Mouse (Mus musculus) spleen, postnatal 14 days (tissue): ENCODE data around the gene Gltpd2.
"Not testable (repeated sequence)": the region's sequence is repeated elsewhere in the genome, so short reads cannot be mapped to it uniquely, and the experiment has no call there.

Source experiments
- DNase-seq, 2 experiments: peaks; one replicate each; pipeline ENCODE4 v3.0.0; 2021 to 2022; ENCODE audit warnings: low spot score in 2 of 2

The Gltpd2 gene

DNA sequence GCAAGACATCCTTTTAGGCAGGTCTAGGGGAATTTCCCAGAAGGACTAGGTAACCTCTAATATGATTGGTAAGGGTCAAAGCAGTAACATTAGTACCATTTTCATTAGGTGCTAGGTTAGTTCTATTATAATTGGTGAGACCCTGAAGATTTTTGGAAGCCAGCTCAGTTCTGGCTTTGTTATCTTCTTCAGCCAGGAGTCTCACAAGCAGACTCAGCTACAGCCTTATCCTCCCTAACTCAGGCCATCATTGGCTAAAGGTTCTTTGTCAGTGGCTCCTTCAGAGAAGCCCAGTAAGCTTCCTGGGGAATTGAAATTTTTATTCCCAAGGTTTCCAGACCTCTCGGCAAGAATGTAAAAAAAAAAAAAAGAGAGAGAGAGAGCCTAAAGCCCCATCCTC lies 560 bp upstream of the Gltpd2 start:
- no peak for DNase-seq

DNA sequence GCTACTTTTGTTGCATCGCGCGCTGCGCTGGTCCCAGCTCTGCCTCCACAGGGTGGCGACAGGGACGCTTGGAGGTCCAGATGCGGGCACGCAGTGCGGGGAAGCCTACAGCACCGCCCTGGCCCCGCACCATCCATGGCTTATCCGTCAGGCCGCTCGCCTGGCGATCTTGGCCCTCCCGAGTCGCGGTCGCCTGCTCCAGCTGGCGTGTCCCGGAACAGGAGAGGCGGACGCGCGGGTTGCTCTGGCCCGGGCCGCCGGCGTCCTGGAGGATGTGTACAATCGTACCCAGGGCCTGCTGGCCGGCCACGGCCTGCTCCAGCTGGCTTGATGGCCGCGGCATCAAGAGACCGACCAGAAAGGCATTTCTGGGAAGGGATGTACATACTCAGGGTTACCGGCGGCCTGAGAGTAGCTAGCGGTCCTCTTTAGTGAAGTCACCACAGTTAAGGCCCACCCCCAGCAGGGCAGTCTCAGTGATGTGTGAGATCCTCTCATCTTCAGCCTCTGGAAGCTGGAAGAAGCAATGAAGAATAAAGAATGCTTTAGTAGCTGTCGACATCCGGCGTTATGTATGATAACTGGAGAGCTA lies 1.3 kb downstream of the Gltpd2 start:
- DNase-seq = no peak

DNA sequence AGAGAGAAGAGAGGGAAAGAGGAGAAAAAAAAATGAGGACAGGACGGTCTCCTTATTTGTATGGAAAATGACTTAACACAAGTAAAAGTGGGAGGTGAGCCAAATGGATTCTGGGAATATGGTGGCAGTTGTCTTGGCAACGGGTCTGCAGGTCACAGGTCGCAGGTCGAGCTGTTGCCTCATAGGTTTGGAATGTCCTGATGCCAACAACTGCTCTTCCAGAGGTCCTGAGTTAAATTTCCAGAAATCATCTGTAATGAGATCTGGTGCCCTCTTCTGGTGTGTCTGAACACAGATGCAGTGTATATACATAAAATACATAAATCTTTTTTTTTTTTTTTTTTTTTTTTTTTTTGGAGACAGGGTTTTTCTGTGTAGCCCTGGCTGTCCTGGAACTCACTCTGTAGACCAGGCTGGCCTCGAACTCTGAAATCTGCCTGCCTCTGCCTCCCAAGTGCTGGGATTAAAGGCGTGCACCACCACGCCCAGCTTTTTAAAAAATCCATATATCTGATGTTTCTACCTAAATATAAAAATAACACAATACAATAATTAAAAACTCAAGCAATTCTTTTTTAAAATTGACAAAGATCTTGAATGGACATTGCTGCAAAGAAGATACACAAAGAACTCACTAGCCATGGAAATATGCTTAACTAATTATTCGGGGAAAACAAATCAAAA lies 4.5 kb downstream of the Gltpd2 start:
- not testable (repeated sequence) for DNase-seq

DNA sequence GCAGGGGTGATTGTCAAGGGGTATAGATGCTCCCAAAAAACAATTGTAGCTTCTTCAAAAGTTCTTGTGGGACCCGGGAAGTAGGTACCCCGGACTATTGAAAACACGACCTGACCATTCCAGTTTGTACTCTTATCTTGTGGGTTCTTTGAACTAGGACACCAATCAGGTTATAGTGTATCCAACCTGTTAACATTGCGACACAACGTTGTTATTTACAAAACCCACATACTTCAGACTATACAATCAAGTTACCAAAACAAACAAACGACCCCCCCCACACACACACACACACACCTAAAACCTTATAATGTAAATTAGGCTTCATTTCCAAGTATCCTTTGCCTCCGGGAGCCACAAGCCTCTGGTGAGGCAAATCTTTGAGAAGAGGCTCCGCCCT lies 5.8 kb downstream of the Gltpd2 start:
- DNase-seq = no peak

DNA sequence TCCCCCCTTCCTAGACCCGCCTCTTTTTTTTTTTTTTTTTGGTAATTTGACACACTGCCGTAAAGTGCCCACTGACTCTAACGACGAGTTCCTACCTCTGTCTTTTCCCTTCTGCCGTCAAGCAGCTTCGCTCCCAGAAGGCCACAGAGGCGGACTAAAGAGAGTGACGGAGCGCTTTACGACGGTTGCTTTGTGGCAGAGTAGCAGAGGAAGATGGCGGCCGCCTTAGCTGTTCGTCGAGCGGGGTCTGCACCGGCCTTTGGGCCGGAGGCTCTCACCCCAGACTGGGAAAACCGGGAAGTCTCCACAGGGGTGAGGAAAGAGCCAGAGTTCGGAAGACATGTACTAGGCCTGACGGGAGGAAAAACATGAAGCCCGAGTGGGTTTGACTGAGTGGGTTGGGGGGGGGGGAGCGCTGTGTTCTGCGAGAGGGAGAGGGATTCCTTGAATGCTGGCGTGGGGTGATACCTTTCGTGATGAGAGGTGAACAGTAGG lies 6.2 kb downstream of the Gltpd2 start, which contains the start of gene Psmb6:
TSS of gene Psmb6 (plus strand) at position 184 of the 495 bp plus-strand sequence.
- peak; percentile 70 to 82 for DNase-seq

DNA sequence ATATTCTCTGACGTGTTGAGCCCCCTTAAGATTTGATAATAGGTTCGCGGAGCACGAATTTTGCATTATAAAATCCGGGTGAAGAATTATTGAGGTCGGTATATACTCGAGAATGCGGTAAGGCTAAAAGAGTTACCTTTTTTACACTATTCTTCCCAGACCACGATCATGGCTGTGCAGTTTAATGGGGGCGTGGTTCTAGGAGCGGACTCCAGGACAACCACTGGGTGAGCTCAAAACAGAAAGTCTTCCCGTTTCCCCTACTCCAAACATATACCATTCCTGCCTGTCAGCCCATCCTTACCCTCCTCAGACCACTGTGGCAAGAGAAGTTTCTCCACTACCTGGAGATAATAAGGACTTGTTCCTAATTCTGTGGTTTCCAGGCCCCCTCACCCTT lies 6.7 kb downstream of the Gltpd2 start:
- DNase-seq = no peak

DNA sequence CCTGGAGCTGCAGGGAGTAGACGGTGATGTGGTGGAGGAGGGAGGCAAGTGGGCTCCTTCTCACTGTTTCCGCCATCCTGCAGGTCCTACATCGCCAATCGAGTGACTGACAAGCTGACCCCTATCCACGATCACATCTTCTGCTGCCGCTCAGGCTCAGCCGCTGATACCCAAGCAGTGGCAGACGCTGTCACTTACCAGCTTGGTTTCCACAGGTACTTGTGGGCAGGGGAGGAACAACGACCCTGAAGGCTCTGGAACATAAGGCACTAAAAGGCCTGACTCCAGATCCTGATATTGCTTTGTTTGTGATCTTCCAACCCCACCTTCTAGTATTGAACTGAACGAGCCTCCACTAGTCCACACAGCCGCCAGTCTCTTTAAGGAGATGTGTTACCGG lies 7.2 kb downstream of the Gltpd2 start:
- no peak for DNase-seq

DNA sequence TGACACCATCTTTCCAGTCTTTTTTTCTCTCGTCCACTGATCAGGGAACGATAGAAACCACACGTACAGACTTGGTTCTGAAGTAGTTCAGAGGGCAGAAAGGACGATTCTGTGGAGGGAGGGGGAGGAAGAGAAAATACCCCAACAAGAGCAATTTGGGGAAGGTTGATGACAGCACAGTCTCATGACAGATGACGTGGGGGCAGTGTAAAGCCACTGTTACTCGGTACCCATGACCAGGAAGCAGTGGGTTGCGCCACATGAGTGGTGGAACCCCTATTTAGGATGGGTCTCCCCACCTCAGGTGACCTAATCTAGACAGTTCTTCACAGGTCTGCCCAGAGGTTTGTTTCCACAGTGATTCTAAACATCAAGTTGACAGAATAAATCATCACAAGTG lies 9.6 kb downstream of the Gltpd2 start:
- DNase-seq = no peak

DNA sequence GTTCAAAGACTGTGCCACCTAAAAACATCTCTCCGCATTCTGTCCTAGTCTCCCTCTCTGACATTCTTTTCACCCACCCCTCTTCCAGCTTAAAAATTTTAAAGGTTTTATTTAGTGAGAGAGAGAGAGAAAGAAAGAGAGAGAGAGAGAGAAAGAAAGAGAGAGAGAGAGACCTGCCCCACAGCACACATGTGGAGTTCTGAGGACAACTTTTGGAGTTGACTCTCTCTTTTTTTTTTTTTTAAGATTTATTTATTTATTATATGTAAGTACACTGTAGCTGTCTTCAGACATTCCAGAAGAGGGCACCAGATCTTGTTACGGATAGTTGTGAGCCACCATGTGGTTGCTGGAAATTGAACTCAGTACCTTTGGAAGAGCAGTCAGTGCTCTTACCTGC lies 12.1 kb downstream of the Gltpd2 start:
- DNase-seq = not testable (repeated sequence)

DNA sequence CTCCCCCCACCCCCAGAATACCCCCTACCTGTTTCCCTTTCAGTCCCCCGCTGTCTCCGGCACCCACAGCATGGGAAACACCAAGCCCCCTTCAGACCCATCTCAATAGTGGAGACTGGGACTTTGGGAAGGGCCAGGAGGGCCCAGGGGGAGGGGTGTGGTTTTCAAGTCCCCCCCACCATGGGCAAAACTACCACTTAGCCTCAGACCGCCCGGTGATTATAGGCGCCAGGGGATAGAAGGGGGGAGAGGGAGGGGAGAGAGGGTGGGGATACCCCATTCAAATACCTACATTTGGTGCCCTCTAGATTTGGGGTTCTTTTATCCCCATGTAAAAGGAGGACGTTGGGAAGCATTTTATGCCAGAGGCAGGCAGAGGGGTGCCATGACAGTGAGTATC lies 13.8 kb downstream of the Gltpd2 start, which contains the start of gene Gm40193:
TSS of gene Gm40193 (minus strand) at position 101 of the 400 bp plus-strand sequence.
- no peak for DNase-seq

DNA sequence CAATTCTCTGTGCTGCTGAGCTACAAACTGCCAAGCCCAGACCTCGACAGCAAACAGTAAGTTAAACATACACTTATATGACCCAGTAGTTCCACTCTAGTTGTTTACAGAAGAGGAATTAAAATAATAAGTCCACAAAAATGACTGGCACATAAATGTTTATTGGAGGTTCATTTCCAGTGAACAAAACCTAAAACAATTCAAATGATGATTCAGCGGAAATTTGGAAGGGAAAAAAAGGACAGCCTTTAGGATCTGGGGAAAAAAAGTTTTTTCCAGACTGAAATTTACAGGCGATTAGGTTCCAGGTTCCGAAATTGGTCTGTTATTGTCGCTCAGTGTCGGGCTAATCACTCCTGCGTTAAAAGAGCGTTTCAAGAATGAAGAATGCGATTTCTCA lies 20.4 kb downstream of the Gltpd2 start:
- no peak for DNase-seq

DNA sequence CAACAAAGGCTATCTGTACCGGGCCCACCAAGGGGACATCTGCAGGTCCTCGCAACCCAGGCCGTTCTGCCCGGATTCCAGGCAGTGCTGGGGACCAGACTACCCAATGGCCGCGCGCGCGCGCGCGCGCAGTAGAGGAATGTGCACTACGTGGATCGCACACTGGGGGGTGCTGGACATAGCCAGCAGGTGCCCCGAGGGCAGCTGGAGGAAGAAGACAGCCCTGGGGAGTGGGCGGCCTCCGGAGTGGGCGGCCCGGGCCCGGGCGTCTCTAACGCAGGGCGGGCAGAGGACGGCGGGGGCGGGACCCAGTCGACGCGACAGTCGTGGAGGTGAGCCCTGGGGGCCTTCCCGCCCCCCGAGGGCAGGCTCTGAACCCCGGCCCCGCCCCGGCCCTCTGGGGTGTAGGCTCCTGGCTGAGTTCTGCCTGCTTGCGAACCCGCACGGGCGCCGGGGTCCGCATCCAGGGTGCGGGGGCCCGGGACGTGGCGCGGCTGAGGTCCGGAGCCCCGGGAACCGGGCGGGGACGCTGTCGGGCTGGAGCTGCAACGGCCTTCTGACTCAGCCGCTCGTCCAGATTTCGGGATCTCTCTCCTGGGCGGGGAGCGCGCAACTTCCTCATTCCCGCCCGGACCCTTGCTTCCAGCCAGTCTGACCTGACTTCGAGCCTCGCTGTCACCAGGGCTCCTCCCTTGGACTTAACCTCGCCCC lies 21.0 kb downstream of the Gltpd2 start, which contains the start of gene Pld2:
TSS of gene Pld2 (plus strand) at position 188 of the 711 bp plus-strand sequence.
- peak; percentile 57 to 68 for DNase-seq

DNA sequence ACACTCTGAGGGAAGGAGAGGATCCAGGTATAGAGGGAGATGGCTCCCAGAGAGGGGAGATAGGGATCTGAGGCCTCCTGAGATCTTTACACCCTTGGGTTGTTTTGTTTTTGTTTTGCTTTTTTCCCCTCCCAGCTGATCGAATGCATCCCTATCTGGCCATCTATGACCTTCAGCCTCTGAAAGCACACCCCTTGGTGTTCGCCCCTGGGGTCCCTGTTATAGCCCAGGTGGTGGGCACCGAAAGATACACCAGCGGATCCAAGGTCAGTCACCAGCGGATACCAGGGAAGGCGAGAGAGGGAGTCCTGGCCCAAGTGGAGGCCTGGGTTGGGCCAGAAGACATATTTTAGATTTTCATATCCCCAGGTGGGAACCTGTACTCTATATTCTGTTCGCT lies 21.9 kb downstream of the Gltpd2 start:
- DNase-seq = no peak

DNA sequence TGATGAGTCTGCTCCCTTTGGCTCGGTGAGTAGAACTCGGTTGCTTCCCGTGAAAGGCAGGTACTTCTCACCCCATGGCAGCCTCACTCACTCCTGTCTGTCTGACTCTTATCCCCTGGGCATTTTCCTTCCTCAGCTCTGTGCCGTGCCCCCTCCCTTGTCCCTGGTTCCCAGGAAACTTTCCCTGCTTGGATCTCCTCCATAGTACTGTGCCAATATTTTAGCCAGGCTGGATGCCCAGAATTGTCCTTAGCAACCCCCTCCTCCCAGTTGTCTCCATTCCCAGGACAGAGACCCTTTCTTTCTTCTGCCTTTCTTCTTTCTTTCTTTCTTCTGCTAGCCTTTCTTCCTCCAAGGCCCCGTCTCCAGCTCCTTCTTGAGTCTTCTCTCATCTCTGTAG lies 22.4 kb downstream of the Gltpd2 start:
- no peak for DNase-seq

DNA sequence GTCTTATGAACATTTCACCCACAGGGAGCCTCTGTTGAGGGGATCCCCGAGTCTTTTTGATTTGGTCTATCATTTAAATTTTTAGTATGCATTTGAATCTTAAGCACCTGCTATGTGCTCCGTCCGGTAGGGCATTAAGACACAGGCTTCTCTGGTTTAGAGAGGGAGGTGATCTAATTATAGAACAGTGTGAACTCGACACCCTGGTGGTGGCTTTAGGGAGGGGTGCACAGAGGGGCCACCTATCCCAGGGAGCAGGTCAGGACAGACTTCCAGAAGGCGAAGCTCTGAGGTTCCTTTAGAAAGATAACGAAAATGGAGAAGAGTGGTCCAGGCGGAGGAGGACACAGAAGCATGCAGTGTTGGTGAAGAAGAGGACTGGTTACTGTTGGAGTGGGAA lies 25.5 kb downstream of the Gltpd2 start:
- no peak for DNase-seq

DNA sequence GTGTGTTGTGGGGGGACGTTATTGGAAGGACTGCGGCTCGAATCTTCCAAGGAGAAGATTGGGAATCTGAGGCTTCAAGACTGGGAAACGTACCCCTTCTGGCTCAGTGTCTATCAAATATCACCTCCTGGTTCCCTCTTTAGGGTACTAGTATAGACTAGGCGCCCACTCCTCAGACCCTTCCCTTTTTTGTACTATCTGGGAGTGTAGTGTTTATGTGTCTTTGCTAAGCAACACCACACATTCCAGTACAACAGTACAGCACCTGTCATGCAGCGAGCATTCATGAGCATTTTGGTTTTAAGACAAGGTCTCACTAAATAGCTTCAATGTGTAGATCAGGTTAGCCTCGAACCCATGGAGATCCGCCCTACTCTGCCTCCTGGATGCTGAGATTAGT lies 32.5 kb downstream of the Gltpd2 start:
- DNase-seq = no peak

DNA sequence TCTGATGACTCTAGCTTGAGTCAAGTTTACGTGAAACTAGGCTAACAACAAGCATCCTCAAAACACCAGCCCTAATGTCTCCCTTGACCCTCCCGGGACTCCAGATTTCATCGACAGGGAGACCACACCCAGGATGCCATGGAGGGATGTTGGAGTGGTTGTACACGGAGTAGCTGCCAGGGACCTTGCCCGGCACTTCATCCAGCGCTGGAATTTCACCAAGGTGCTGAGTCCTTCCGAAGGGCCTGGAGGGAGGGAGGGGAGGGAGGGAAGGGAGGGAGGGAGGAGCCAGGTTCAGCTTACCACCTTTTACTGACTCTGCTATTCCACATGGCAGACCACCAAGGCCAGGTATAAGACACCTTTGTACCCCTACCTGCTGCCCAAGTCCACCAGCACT lies 34.9 kb downstream of the Gltpd2 start:
- DNase-seq = no peak

DNA sequence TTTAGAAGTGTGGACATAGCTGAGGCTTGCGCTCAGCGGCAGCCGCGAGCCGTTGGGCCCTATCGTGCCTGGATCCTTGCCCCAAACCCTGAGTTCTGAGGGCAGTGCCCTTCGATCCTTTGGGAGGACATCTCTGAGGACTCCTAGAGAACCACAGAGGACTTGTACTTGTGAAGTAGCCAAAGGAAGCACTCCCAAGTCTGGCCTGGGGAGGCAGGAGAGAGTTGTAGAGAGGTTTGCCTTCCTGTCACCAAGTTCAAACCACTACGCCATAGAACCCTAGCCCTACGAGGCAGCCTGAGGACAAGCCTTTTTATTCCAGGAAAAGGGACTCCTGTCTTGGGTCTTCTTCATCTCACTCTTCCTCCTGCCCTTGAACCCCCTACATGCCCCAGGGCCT lies 38.5 kb downstream of the Gltpd2 start:
- no peak for DNase-seq

DNA sequence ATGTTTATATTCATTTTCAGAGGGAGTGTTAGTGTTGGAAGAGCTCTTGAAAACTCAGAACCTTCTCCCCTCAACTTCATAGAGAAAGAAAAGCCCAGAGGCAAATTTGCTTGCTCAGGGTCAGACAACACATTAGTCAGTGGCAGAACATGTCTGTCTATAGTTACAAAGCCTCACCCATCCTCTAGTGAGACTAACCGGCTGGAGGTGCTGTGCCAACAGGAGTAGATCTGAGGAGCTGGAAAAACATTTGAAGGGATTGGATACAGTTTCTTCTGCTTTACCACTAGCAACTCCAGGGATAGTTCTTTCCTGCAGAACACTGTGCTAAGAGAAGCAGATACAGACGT lies 42.9 kb downstream of the Gltpd2 start:
- DNase-seq = no peak

DNA sequence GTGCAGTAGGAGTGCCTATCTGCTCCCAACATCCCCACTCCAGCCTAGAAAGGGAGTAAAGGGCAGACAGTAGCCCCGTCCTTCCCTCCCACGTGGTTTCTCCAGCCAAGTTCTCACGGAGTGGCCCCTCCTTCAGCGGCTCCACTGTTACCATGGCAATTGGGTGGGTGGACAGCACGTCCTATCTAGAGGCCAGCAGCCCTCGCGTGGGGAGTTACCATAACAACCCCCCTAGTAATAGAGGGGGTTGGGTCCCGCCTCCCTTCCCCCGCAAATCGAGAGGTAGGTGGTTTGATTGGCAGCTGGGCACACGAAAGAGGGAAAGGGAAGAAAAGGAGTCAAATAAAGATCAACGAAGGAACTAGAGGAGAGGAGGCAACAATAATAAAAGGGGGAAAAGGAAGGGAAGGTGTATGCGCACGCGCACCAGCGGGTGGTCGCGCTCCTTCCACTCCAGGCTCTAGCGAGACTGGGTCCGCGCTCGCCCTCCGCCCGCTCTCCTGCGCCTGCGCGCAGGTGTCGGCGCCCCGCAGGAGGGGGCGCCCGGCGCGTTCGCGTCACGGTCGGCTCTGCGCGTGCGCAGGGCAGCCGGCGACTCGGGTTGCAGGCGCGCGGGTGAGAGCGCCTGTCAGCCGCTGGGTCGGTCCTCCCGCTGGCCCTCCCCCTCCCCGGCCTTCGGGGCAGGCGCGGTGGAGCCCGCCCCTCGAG lies 43.4 kb downstream of the Gltpd2 start, which contains the start of gene Mink1:
TSS of gene Mink1 (plus strand) at position 595 of the 708 bp plus-strand sequence.
- DNase-seq = peak; percentile 68 to 78

DNA sequence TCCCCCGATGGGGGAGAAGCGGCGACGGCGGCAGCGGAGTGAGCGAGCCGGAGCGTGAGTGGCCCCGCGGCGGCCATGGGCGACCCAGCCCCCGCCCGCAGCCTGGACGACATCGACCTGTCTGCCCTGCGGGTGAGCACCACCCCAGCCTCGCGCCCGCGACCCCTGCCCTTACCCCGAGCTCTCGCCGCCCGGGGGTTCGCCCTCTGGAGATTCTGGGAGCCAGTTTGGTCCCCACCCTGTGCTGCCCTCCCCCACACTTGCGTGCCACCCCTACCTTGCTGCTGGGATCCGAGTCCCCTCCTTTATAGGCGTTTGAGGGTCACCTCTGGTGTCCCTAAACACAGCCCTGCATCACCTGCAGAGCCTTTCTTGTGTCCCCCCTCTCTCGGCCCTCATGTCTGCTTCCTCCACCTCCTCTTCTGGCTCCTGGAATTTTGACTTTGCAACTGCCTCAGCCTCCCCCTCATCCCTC lies 44.0 kb downstream of the Gltpd2 start:
- DNase-seq = no peak
